Mouse (Mus musculus) adrenal gland, postnatal 14 days (tissue): ENCODE measurements around the gene Usp39. TPM values are rescaled to one million over a fixed set of nuclear protein-coding genes. Genes with fewer than 3 reads are reported as not detected.
A peak's percentile ranks its signal among the peaks of the same experiment; 100 is the strongest.

ENCODE experiments used
- DNase-seq: peaks from one replicate; pipeline ENCODE4 v3.0.0; 2021; ENCODE audit warnings: mixed read lengths
- total RNA-seq: library from RNA; stranded (reverse); gene quantifications from 2 replicates; pipeline ENCODE4 v1.2.3, GENCODE M21; 2021

Usp39 gene
- total RNA-seq, 1 experiment from 2014 or later, result 29.1 TPM

DNA sequence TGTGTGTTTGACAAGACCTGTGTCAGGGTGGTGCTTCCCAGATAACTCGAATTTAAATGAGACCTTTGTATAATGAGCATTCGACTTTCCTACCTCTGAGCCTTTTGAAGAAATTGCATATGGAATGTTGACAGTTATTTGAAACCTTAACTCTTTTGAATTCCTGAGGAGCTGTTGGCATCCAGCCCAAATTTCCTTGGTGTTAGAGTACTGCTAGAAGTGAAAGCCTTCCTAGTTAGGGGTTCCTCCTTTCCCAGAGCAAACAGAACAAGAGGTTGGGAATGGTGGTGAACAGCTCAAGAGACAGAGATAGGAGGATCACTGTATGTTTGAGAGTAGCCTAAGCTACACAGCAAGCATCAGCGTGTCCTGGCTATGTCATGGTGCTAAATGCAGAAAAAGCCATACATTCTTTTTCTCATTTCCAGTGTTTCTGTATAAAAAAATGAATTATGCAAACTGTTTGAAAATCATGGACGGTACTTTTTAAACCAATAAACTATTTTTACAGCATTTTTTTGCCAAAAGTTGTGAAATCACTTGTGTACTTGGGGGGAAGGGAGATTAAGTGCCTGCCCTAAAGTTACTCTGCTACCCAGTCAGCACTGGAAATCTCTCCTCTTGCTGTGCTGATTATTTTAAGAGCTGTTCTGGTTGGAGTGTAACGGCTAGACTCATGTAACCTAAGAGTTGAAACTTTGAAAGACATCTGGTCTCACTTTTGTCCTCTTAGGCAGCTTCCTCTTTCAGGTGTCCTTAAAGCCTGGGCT, 7.8 kb upstream of the Usp39 start:
- no peak for DNase-seq

DNA sequence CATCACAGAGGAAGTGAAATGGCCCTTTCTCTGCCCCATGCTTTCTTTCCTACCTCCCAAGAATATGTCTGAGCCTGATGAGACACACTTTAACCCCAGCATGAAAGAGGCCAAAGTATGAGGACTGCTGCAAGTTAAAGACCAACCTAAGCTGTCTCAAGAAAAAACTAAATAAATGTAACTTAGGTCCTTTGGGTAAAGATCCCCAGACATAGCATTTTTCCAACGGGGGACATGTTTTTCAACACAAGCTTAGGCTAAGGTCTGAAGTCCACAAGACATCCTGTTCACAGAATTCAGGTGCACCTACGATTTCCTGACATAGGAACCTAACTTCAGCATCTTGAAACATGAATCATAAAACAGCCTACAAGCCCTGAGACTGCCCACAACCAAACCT, 5.2 kb upstream of the Usp39 start:
- no peak for DNase-seq

DNA sequence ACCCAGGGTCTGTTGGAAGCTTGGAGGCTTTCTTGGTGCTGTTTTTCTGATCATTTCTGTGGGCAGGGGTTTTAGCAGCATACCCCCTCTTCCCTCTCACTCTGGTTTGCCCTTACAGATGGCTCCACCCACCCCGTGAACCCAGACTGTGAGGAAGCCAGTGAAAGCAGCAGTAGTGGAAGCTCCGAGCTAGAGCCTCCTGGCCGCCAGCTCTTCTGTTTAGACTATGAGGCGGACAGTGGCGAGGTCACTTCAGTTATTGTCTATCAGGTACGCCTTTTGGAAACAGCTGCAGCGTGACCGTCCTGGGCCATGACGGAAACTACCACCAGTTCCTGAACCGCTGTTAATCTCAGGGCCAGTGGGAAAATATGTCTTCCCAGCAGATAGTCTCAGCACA, 3.4 kb upstream of the Usp39 start:
- no peak for DNase-seq

DNA sequence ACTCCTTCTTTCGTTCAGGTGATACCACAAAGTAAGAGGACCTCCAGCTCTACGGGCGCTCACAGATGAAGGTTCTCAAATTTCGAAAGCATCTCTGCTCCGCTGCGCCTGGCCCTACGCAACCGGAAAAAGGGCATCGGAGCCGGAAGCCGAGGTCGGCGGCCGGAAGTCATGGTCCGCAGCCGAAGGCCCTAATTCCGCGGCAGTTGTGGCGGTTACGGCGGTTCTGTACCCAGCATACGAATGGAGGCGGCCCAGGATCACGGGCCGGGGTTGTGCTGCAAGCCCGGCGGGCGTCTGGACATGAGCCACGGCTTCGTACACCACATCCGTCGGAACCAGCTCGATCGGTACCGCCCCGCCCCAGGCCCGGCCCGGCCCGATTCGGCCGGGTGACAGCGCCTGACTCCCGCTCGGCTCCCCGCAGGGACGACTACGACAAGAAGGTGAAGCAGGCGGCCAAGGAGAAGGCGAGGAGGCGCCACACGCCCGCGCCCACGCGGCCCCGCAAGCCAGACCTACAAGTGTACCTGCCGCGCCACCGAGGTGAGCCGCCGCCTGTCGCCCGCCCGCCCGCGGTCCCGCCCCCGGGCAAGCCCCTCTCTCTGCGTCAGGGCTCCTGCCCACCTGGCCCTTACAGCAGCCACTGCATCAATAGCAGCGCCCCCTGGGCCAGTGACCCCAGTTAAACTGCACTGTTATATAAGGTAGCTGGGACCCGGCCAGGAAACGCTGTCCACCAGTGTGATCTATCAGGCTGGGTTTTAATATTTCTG, 2.4 kb upstream of the Usp39 start, which contains the start of gene 0610030E20Rik:
TSS of gene 0610030E20Rik (plus strand) at position 152 of the 776 bp plus-strand sequence.
- DNase-seq, result peak; percentile 87

DNA sequence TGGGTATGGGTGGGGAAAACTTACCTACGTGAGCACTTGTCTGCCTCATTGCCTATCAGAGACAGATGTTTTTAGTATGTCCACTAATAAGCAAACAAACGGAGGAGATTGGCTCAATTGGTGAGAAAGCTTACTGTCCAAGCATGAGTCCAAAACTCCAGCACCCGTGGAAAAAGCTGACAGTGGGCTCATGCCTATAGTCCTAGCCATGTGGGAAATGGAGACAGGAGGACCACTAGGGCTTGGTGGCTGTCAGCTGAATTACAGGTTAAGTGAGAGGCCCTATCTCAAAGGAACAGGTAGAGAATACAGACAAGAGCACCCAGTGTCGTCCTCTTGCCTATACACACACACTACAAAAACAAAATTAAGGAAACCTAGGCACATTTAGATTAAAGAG, 1.3 kb upstream of the Usp39 start:
- no peak for DNase-seq

DNA sequence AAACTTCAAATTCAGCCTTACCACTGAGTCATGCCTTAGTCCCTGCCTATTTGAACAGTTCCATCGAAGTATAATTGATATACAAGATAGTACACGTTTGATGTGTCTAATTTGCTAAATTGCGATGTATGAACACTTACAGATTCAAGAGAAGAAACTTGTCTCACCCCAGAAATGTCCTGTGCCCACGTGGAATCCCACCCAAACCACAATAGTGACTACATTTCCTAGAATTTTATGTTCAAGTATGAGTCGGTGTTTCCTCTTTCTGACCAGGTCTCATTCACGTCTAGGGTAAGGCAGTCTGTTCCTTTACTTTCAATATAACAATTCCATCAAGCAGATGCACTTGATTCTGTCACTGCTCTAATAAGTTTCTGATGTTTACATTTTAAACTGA, 649 bp upstream of the Usp39 start:
- no peak for DNase-seq

DNA sequence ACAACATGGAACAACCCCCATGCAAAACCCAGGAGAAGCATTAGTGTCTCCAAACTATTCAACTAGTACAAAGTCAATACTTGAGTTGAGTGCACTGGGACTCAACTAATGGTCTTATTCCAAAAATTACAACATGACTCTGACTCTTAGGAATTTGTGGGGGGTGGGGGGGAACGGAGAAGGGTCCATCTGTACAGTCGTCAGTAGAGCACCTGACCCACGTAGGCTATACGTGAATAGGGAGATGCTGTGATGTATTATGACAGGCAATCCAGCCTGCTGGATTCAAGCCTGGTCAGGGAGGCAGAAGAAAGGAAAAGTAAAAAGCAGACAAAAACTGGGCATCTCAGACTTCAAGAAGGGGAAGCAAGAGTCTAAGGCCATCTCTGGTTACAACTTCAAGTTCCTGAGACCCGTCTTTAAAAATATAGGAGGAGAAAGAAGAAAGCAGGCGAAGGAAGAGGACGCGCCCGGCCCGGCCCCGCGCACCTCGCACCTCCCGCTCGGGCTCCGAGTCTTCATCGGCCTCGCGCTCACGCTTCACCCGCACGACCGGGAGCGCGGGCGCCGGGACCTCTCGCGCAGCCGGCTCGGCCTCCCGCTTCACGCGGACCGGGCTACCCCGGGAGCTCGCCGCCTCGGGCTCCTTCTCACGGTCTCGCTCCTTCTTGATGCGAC, 449 bp downstream of the Usp39 start:
- no peak for DNase-seq

DNA sequence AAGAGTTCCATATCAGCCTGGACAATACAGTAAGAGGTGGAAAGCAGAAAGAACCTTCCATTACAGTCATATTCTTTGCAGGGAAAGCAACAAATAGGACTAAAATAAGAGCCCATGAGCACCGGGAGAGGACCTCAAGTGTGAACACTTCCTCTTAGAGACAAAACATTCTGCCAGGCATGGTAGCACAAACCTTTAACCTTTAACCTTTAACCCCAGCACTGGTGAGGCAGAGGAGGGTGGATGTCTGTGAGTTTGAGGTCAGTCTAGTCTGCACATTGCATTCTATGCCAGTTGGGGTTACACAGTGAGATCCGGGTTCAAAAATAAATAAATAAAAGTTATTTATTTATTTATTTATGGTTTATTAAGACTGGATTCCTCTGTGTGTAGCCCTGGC, 4.5 kb downstream of the Usp39 start:
- DNase-seq, result no peak

DNA sequence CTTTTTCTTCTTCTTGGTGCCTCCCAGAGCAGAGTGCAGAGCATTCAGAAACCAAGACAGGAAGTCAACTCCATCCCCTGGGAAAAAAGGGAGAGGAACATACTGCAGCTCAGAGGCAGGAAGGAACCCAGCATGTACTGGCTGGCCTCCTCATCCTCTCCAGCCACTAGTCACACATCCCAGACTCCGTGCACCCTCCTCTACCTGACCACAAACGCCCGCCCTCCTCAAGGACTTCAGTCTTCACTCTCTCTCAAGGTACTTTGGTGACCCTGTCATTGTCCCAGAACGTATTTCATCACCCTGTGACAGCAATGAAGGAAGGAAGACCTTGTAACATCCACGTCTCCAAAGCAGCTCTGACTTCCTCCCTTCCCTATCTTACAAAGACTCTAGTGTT, 11.9 kb downstream of the Usp39 start:
- DNase-seq, result no peak

DNA sequence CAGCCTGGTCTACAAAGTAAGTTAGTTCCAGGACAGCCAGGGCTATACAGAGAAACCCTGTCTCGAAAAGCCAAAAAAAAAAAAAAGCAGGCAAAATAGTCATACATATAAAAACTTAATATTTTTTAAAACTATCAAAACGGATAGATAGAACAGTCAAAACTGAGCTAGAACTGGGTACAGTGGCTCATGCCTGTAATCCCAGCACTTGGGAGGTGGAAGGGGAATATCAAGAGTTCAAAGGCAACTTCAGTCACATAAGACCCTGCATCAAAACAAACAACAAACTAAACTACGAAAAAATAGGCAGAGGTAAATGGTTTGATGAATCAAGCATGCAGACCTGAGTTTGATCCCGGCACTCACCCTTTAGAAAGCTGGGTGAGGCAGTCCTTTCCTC, 14.9 kb downstream of the Usp39 start:
- no peak for DNase-seq

DNA sequence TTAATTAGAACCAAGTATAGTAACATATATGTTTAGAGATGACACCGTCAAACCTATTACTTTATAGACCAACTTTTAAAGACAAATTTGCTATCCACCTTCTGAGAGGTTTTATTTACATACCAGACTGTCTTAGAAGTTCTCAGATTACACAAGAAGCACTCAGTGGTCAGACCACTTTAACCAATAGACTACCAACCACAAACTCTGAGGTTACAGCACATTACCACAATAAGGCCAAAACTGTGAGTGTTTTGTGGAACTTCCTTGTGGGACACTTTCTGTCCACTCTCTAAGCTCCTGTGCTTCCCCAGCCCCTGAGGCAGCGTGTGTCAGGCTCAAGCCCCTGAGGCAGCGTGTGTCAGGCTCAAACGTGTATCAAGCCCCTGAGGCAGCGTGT, 16.0 kb downstream of the Usp39 start:
- no peak for DNase-seq

DNA sequence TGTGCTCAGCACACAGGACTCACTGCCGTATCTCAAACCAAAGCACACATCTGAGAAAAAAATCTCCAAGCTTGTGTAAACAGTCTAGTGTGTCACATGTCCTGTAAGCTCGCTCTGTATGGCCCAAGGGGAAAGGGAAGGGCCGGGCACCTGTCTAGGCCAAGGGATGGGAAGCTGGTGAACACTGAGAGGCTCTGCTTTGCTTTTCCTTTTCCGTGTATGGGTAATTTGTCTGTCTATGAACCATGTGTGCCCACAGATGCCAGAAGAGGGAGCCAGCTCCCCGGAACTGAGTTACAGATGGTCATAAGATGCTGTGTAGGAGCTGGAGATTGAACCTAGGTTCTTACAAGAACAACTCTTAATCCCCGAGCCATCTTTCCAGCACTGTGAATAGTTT, 18.7 kb downstream of the Usp39 start:
- DNase-seq, result peak; percentile 60

DNA sequence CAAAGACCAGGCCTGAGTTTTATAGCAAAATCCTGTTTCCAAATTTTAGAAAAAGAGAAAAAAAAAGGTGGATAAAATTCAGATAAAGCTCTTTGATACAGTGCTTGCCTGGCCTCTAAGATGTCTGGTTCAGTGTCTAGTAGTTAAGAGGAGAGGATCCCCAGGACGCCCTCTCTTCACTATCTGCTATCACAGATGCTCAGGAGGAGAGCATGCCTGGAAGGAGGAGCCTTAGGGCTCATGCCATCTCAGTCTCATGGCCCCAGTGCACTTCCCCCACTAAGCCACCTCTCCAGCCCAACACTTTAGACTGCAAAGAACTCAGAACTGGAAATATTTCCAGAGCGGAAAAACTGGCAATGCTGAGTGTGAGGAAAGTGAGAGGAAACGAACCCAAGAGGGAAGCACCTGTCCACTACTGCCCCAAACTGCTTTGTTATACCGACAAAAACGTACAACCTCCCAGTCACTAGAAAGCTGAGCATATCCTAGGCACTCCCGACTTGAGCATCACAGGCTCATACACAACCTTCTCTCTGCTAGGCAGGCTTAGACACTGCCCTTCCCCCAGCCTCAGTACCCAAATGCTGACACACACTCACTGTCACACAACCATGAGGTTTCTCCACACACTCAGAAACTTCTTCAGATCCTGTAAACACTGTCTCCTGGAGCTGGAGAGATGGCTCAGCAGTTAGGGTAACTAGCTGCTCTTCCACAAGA, 21.0 kb downstream of the Usp39 start:
- no peak for DNase-seq

DNA sequence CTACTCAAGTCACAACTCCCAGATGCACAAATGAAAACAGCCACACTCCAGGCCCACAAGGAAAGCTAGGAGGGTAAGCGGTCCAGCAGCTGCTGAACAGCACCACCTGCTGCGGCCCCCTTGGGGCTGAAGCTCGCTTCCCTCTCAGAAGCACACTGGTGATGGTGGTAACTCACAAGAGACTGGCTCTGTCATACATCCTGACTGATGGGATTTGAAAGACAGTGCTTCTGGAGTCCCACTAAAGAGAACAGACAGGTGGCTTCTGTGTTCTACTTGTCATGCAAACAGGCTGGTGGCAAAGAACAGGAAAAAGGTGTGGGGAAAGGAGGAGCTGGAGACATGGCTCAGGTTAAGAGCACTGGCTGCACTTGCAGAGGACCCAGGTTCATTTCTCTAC, 22.0 kb downstream of the Usp39 start:
- DNase-seq, result no peak

DNA sequence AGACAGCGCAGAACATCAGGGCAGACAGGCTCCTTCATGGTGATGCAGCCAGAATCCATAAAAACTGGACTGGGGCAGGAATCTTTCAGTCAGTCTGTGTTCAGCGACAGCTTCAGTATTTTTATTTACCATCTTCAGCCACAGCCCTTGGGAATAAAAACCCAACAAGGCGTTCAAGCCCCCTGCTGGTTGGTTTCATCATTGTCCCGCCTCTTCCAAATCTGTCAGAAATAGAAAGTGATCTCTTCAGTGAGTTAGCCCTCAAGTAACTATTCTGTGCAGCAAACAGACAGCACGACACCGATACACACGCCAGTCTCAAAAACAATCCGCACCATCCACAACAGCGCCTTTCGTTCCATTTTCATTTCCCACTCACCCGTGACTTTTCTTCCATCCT, 26.0 kb downstream of the Usp39 start:
- peak; percentile 47 for DNase-seq

DNA sequence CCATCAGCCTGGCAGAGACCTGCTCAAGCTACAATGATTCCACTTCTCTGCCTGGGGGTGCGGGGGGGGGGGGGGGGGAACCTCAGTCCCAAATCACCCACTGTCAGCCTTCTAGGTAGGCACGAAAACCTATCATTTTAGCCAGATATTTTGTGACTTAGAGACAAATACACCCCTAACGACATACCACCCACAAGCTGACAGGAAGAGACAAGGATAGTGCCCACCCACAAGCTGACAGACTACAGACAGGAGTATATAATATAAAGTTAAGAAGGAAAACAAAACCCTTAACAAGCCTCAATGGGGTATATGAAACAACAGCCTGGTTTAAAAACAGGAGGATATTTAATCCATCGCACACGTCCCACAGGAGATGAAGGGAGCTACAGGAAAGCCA, 26.5 kb downstream of the Usp39 start:
- DNase-seq, result no peak

DNA sequence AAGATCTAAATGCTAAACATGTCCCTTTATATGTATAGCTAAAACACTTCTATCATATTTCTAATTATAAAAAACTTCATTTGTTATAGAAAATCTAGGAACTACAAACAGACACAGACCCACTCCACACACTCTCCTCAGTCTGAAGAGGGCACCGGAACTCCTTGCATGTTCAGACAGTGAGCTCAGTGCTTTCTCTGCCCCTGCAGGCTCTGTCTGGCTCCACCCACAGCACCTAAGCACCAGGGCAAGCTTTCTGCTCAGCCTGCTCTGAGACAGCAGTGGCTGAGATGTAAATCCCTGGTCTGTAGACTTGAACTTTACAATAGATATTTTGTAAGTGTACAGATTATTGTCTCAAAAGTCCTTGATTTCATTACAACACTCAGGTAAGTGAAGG, 28.9 kb downstream of the Usp39 start:
- no peak for DNase-seq

DNA sequence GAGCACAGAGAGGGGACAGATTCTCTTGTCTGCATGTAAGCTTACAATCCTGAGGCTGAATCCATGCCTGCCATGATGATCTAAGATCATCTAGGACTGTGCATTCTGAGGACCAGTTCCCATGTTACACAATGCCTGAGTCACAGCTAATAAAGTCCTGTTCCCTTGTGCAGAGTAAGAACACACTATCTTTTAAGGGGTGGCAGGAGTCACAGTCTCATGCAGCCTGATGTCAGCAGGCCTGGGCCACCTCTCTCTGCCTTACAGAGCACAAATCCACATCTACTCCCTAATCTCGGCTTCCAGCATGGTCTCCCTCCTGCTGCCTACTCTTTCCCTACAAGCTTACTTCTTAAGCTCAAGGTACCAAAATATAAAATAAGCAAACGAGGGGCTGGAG, 29.6 kb downstream of the Usp39 start:
- no peak for DNase-seq

DNA sequence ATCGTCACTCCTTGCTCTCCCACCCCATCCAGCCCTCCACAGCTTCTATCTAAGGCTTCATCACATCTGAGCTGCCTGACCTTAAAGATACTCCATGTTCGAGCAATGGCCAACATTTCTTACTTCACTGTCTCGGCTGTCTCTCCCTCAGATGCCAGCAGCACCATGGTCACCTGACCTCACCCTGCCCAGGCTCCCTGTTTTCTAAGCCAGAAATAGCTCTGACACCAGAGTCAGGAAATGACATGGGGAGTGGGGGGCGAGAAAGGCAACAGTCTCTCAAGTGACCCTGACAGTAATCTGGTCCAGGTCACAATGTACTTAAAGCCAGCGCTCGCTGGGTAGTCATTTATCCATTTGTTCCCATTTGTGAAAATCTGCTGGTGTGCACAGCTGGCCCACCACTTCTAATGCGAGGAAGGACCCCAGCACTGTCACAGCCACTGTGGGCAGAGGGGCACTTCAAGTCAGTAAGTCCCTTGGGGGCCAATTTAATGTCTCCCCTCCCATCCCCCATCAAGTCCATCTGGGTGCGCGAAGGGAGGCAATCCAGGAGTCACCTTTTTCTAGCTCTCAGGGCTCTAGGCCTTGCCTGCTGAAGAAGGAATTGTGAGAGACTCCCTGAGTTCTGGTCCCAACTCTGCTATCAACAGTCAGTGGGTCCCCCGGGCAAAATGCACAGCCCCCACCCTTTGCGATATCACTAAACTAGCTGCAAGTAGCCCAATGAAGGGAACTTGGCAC, 31.7 kb downstream of the Usp39 start:
- DNase-seq, result no peak

DNA sequence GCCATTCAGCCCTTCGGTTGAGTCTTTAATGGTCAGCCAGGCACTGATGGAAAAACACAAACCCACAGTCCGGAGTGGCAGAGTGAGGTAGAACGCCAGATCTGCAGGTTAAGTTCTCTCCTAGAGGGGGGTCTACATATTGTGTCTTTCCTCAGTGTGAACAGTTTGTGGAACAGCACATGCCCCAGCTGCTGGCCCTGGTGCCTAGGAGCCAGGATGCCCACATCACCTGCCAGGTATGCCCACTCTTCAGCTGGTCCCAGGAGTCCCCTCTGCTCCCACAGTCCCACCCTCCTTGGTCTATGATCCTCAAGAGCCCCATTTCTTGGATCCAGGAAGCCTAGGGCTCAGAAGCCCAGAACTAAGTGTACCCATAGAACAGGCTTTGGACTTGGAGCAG, 32.8 kb downstream of the Usp39 start:
- no peak for DNase-seq

DNA sequence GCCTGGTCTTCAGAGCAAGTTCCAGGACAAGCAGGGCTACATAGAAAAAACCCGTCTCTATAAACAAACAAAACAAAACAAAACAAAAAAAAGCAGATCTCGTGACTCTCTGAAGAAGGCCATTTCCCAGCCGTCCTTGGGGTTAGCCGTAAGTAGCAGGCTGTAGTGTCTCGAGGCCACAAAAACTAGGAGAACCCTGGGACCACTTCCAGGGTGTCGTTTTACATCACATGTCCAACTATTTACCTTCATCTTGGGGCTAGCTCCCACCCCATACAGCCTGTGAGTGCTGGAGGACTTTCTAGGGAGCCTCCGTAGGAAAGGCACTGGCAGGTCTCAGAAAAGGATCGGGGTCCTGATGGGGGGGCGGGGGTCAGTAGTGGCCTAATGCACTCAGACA, 41.5 kb downstream of the Usp39 start:
- DNase-seq, result peak; percentile 44
